Mouse (Mus musculus): Measurements from ENCODE around the gene Gm13695. TPM values are rescaled to one million over a fixed set of nuclear protein-coding genes. Genes with fewer than 3 reads are reported as not detected.

Gene Gm13695
- total RNA-seq, 2 experiments from 2014 or later: 1.3 to 1.4 TPM

Other genes starting within 250 kb of the Gm13695 start
- 100 to 1,000 TPM; 133 to 134 TPM for gene Itgav, start 242.9 kb upstream of the Gm13695 start, total RNA-seq (2021)
- 100 to 1,000 TPM; 211 to 218 TPM for gene Fam171b, start 154.7 kb upstream of the Gm13695 start, total RNA-seq (2021)
- not detected for gene Zswim2, start 26.1 kb upstream of the Gm13695 start, total RNA-seq (2021)
- 1 to 10 TPM; 1.3 to 1.4 TPM for gene Gm13698, start 11.6 kb upstream of the Gm13695 start, total RNA-seq (2021)
- 1 to 10 TPM; 1.3 to 1.4 TPM for gene Gm13693, start 5.8 kb upstream of the Gm13695 start, total RNA-seq (2021)
- 1 to 10 TPM; 1.3 to 1.4 TPM for gene Gm13696, start 5.8 kb downstream of the Gm13695 start, total RNA-seq (2021)
- 1 to 10 TPM; 1.3 to 1.4 TPM for gene Gm13694, start 11.6 kb downstream of the Gm13695 start, total RNA-seq (2021)
- gene Gm13697, start 17.4 kb downstream of the Gm13695 start, total RNA-seq (2021): 1 to 10 TPM; 1.3 to 1.4 TPM
- gene Gm13691, start 23.2 kb downstream of the Gm13695 start, total RNA-seq (2021): 1 to 10 TPM; 1.3 to 1.4 TPM